Comparison of ENCODE assay signal across 8 mouse cellular contexts in genomic region chr11:106271131-106271793, GRCm38 (mm10). TPM values are rescaled to one million over a fixed set of nuclear protein-coding genes. Genes with fewer than 3 reads are reported as not detected.
DNase-seq lines count a peak whose midpoint lies in the region; ATAC-seq and TF ChIP-seq lines count a peak whose summit lies in the region.

No protein-coding gene starts in this region.

- TF ChIP-seq POLR2A in embryonic fibroblast, embryonic 13.5 days (IDR thresholded peaks at IDR 0.05; ENCODE audit: low read depth, low read length) = no peak

- no peak for TF ChIP-seq CTCF in embryonic fibroblast, embryonic 13.5 days (IDR thresholded peaks at IDR 0.05; ENCODE audit: borderline replicate concordance, insufficient read depth, low read length)

- H3K36me3 ChIP-seq in heart, embryonic 10.5 days = peaks cover 22% of the 10 kb centered on the region
- peaks cover 11% of the 10 kb centered on the region for H3K36me3 ChIP-seq in limb, embryonic 12.5 days
- H3K36me3 ChIP-seq in neural tube, embryonic 14.5 days (ENCODE audit: control insufficient read depth, insufficient read depth, low read length) = no peaks in the 10 kb centered on the region; the same call in 1 of the 2 replicates

- peaks cover 56% of the 10 kb centered on the region for H3K4me1 ChIP-seq in heart, embryonic 10.5 days
- peaks cover 5% of the 10 kb centered on the region; the same call in 1 of the 2 replicates for H3K4me1 ChIP-seq in embryonic fibroblast, embryonic 13.5 days (ENCODE audit: control insufficient read depth, insufficient read depth, low read length)
- peaks cover 69% of the 10 kb centered on the region for H3K4me1 ChIP-seq in limb, embryonic 12.5 days (replicated peaks)
- peaks cover 32% of the 10 kb centered on the region for H3K4me1 ChIP-seq in neural tube, embryonic 14.5 days (ENCODE audit: control insufficient read depth, insufficient read depth, low read length)

- ATAC-seq in limb, embryonic 12.5 days (ENCODE audit: insufficient number of reproducible peaks, insufficient read depth, low FRiP score, low TSS enrichment, low read depth) = no peak
- no peak for ATAC-seq in neural tube, embryonic 14.5 days (ENCODE audit: low read depth)

- H3K4me3 ChIP-seq in heart, embryonic 10.5 days = peak overlapping the region; percentile 96
- H3K4me3 ChIP-seq in embryonic fibroblast, embryonic 13.5 days (ENCODE audit: insufficient read depth, low read length) = peak overlapping the region; percentile 86
- peak overlapping the region; percentile 99 for H3K4me3 ChIP-seq in limb, embryonic 12.5 days (replicated peaks)
- H3K4me3 ChIP-seq in neural tube, embryonic 14.5 days (ENCODE audit: low read depth, low read length) = peak overlapping the region; percentile 89

- intact Hi-C loops in heart, postnatal 36 days (cut with DNase I) = loop anchor here (10.0 kb wide), 1 partner anchor 344 kb away; the partner anchor contains the start of gene Tex2
- intact Hi-C loops in left cerebral cortex, postnatal 36 days (cut with DNase I) = no loop called here

- H3K27ac ChIP-seq in heart, embryonic 10.5 days = peak overlapping the region; percentile 64
- H3K27ac ChIP-seq in embryonic fibroblast, embryonic 13.5 days (ENCODE audit: insufficient read depth, low read length) = 0 out of 2 replicates have a peak overlapping the region, but pooled peaks have one; percentile 7
- peak overlapping the region; percentile 96 for H3K27ac ChIP-seq in limb, embryonic 12.5 days
- peak overlapping the region; percentile 79; the same call in 1 of the 2 replicates for H3K27ac ChIP-seq in neural tube, embryonic 14.5 days (ENCODE audit: low read depth, low read length)

- no peak for DNase-seq in heart, embryonic 10.5 days (ENCODE audit: low spot score)
- DNase-seq in heart, postnatal 36 days = no peak
- peak; percentile 20 for DNase-seq in MN1 (ENCODE audit: low spot score)
- DNase-seq in gastrocnemius, adult 8-10 months (ENCODE audit: low spot score in 2 of 2) = no peak
- DNase-seq in left cerebral cortex, postnatal 36 days (ENCODE audit: low spot score in 2 of 2) = no peak

- H3K9ac ChIP-seq in limb, embryonic 12.5 days (replicated peaks) = peak overlapping the region; percentile 99
- peak overlapping the region; percentile 92 for H3K9ac ChIP-seq in neural tube, embryonic 14.5 days (replicated peaks; ENCODE audit: low read depth, low read length)

- H3K4me2 ChIP-seq in limb, embryonic 12.5 days = peak overlapping the region; percentile 93
- peak overlapping the region; percentile 79 for H3K4me2 ChIP-seq in neural tube, embryonic 14.5 days (ENCODE audit: low read depth, low read length)

- no peaks in the 10 kb centered on the region for H3K9me3 ChIP-seq in heart, embryonic 10.5 days
- no peaks in the 10 kb centered on the region for H3K9me3 ChIP-seq in limb, embryonic 12.5 days
- no peaks in the 10 kb centered on the region for H3K9me3 ChIP-seq in neural tube, embryonic 14.5 days (ENCODE audit: control insufficient read depth, low read length)

- no peaks in the 10 kb centered on the region for H3K27me3 ChIP-seq in heart, embryonic 10.5 days (ENCODE audit: insufficient read depth, poor library complexity, severe bottlenecking)
- H3K27me3 ChIP-seq in limb, embryonic 12.5 days = no peaks in the 10 kb centered on the region
- no peaks in the 10 kb centered on the region for H3K27me3 ChIP-seq in neural tube, embryonic 14.5 days (ENCODE audit: control insufficient read depth, insufficient read depth, low read length)

- WGBS in heart, embryonic 10.5 days = 44% methylated on average over 5 of the region's 5 CpGs
- WGBS in limb, embryonic 12.5 days = 27% methylated on average over 5 of the region's 5 CpGs
- 47% methylated on average over 5 of the region's 5 CpGs for WGBS in neural tube, embryonic 14.5 days

RNA-seq across cellular contexts. Expression of gene Smarcd2, which starts 1.5 kb away (rescaled TPM):
- 20.9 and 36.2 TPM in 2 replicates for polyA plus RNA-seq in heart, embryonic 10.5 days (2016; fragmentation: Nextera tagmentation; extraction: Ambion mirVana)
- 10 to 100 TPM; 19.1 to 19.9 TPM for total RNA-seq in heart, postnatal 36 days (2021)
- 50.4 and 64.3 TPM in 2 replicates for polyA plus RNA-seq in embryonic fibroblast, embryonic 13.5 days (2011; ENCODE audit: insufficient read length, low read depth, missing spikeins)
- polyA plus RNA-seq in limb, embryonic 12.5 days (2016; fragmentation: Nextera tagmentation; extraction: Ambion mirVana) = 102 and 104 TPM in 2 replicates
- polyA plus RNA-seq in neural tube, embryonic 14.5 days (2014; fragmentation: Nextera tagmentation; extraction: Ambion mirVana) = 10.3 and 21.4 TPM in 2 replicates
- total RNA-seq in gastrocnemius, adult 8-10 months (2022) = 10 to 100 TPM in 2 of 4 experiments, 1 to 10 TPM in 2; 8.3 to 11.5 (median 10.0) TPM
- total RNA-seq in left cerebral cortex, postnatal 36 days (2021) = 10 to 100 TPM; 17.2 to 20.6 TPM

RNA-seq across cellular contexts. Expression of gene Tcam1, which starts 5.2 kb away (rescaled TPM):
- polyA plus RNA-seq in heart, embryonic 10.5 days (2016; fragmentation: Nextera tagmentation; extraction: Ambion mirVana) = 0.18 and 0.40 TPM in 2 replicates
- not detected for total RNA-seq in heart, postnatal 36 days (2021)
- polyA plus RNA-seq in embryonic fibroblast, embryonic 13.5 days (2011; ENCODE audit: insufficient read length, low read depth, missing spikeins) = 0.16 and 0.18 TPM in 2 replicates
- polyA plus RNA-seq in limb, embryonic 12.5 days (2016; fragmentation: Nextera tagmentation; extraction: Ambion mirVana) = 0.30 and 0.37 TPM in 2 replicates
- polyA plus RNA-seq in neural tube, embryonic 14.5 days (2014; fragmentation: Nextera tagmentation; extraction: Ambion mirVana) = 0.27 TPM in 1 of 2 replicates, not detected in the other
- under 1 TPM in 3 of 4 experiments, not detected in 1; 0.07 to 0.13 (median 0.12) TPM for total RNA-seq in gastrocnemius, adult 8-10 months (2022)
- total RNA-seq in left cerebral cortex, postnatal 36 days (2021) = under 1 TPM; 0.15 to 0.25 TPM

RNA-seq across cellular contexts. Expression of gene Psmc5, which starts 15.3 kb away (rescaled TPM):
- polyA plus RNA-seq in heart, embryonic 10.5 days (2016; fragmentation: Nextera tagmentation; extraction: Ambion mirVana) = 330 and 386 TPM in 2 replicates
- total RNA-seq in heart, postnatal 36 days (2021) = 100 to 1,000 TPM; 102 to 105 TPM
- polyA plus RNA-seq in embryonic fibroblast, embryonic 13.5 days (2011; ENCODE audit: insufficient read length, low read depth, missing spikeins) = 141 and 156 TPM in 2 replicates
- polyA plus RNA-seq in limb, embryonic 12.5 days (2016; fragmentation: Nextera tagmentation; extraction: Ambion mirVana) = 352 and 355 TPM in 2 replicates
- polyA plus RNA-seq in neural tube, embryonic 14.5 days (2014; fragmentation: Nextera tagmentation; extraction: Ambion mirVana) = 300 and 322 TPM in 2 replicates
- total RNA-seq in gastrocnemius, adult 8-10 months (2022) = 100 to 1,000 TPM; 125 to 150 (median 137) TPM
- 100 to 1,000 TPM; 183 to 198 TPM for total RNA-seq in left cerebral cortex, postnatal 36 days (2021)

RNA-seq across cellular contexts. Expression of gene Ftsj3, which starts 15.4 kb away (rescaled TPM):
- polyA plus RNA-seq in heart, embryonic 10.5 days (2016; fragmentation: Nextera tagmentation; extraction: Ambion mirVana) = 55.9 and 71.1 TPM in 2 replicates
- total RNA-seq in heart, postnatal 36 days (2021) = 10 to 100 TPM; 21.1 to 23.0 TPM
- 49.5 and 60.5 TPM in 2 replicates for polyA plus RNA-seq in embryonic fibroblast, embryonic 13.5 days (2011; ENCODE audit: insufficient read length, low read depth, missing spikeins)
- polyA plus RNA-seq in limb, embryonic 12.5 days (2016; fragmentation: Nextera tagmentation; extraction: Ambion mirVana) = 61.2 and 71.6 TPM in 2 replicates
- polyA plus RNA-seq in neural tube, embryonic 14.5 days (2014; fragmentation: Nextera tagmentation; extraction: Ambion mirVana) = 29.6 and 36.3 TPM in 2 replicates
- total RNA-seq in gastrocnemius, adult 8-10 months (2022) = 10 to 100 TPM; 18.0 to 28.8 (median 21.3) TPM
- 10 to 100 TPM; 26.0 to 29.8 TPM for total RNA-seq in left cerebral cortex, postnatal 36 days (2021)

RNA-seq across cellular contexts. Expression of gene Gh, which starts 30.4 kb away (rescaled TPM):
- not detected in 2 replicates for polyA plus RNA-seq in heart, embryonic 10.5 days (2016; fragmentation: Nextera tagmentation; extraction: Ambion mirVana)
- total RNA-seq in heart, postnatal 36 days (2021) = not detected
- polyA plus RNA-seq in embryonic fibroblast, embryonic 13.5 days (2011; ENCODE audit: insufficient read length, low read depth, missing spikeins) = not detected in 2 replicates
- not detected in 2 replicates for polyA plus RNA-seq in limb, embryonic 12.5 days (2016; fragmentation: Nextera tagmentation; extraction: Ambion mirVana)
- not detected in 2 replicates for polyA plus RNA-seq in neural tube, embryonic 14.5 days (2014; fragmentation: Nextera tagmentation; extraction: Ambion mirVana)
- total RNA-seq in gastrocnemius, adult 8-10 months (2022) = not detected
- total RNA-seq in left cerebral cortex, postnatal 36 days (2021) = not detected

Comparison
In these comparisons a context has a peak if more than half of its experiments do, and no peak if none do; other contexts are left out.
1. H3K27ac ChIP-seq: peak in every context shown above with its lines; median percentile 96 in limb, embryonic 12.5 days; 79 in neural tube, embryonic 14.5 days; 64 in heart, embryonic 10.5 days; 7 in embryonic fibroblast, embryonic 13.5 days.